Comparison of ENCODE assay signal across 8 mouse cellular contexts in the genomic region with DNA sequence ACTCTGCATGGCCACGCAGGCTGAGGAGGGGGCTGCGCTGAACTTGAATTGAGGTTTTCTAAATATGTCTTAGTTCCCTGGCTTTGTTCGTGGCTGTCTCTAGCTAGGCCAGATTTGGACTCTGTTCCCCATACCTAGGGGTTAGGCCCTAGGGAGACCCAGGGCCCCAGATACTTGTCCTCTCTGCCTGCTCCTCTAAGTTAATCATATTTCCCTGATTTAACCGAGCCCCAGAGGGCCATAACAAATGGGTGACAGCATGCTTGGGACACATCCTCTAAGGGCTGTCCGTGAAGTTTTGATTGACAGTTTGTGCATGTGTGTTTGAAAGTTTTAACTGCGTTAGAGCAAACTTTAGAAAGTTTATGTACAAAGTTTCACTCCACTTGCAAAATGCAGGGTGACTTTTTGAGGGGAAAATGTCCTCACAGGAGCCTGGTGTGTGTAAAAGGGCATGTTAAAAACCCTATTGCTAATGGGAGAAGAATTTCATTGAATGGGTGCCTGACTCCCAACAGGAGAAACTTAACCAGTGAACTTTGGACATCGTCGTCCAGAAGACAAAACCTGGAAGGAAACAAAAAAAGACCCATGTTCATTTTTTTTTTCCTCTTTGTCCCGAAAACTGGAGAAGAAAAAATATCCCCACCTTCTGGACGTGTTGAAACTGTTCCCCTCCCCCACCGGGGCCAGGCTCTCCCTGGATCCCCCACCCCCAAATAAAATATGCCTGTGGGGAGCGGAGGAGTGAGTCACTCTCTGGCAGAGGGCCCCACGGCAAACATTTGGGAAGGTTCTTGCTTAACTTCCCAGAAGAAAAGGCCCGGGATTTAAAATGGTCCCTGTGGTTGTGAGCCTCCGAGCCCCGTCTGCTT. TPM values are rescaled to one million over a fixed set of nuclear protein-coding genes. Genes with fewer than 3 reads are reported as not detected.
DNase-seq lines count a peak whose midpoint lies in the region; ATAC-seq lines count a peak whose summit lies in the region.

No protein-coding gene starts in this region.

- no peaks in the 10 kb centered on the region for H3K36me3 ChIP-seq in intestine, embryonic 15.5 days

- H3K9me3 ChIP-seq in intestine, embryonic 15.5 days: no peaks in the 10 kb centered on the region

- peak overlapping the region; percentile 91 for H3K27ac ChIP-seq in intestine, embryonic 15.5 days

- H3K4me2 ChIP-seq in intestine, embryonic 15.5 days (replicated peaks): peak overlapping the region; percentile 84

- H3K4me3 ChIP-seq in intestine, embryonic 15.5 days (replicated peaks): peak overlapping the region; percentile 89

- intact Hi-C loops in gastrocnemius, postnatal 36 days (cut with DNase I): loop anchor here (5.0 kb wide), 1 partner anchor 50 kb away; no protein-coding TSS in a partner anchor

- H3K4me1 ChIP-seq in intestine, embryonic 15.5 days (replicated peaks): peaks cover 40% of the 10 kb centered on the region

- H3K9ac ChIP-seq in intestine, embryonic 15.5 days: peak overlapping the region; percentile 95

- no peak for ATAC-seq in cerebellum, adult (ENCODE audit: insufficient number of reproducible peaks, low FRiP score, low TSS enrichment)
- peak; percentile 35 for ATAC-seq in intestine, embryonic 15.5 days

- no peaks in the 10 kb centered on the region; the same call in 1 of the 2 replicates for H3K27me3 ChIP-seq in intestine, embryonic 15.5 days (replicated peaks)

- 5% methylated on average over 16 of the region's 16 CpGs for WGBS in intestine, embryonic 15.5 days

- peak; percentile 66 to 76 for DNase-seq in cerebellum, postnatal 10 days
- DNase-seq in adrenal gland, postnatal 14 days: peak; percentile 77
- DNase-seq in gastrocnemius, postnatal 36 days: peak; percentile 48 to 61
- DNase-seq in lung, adult 18-20 months: peak; percentile 83 to 88
- peak; percentile 46 for DNase-seq in right cerebral cortex, postnatal 14 days
- DNase-seq in spleen, postnatal 14 days (ENCODE audit: low spot score in 2 of 2): no peak

RNA-seq across cellular contexts. Expression of a gene that starts 1.1 kb away (rescaled TPM):
- total RNA-seq in adrenal gland, postnatal 14 days (2021): 13.6 and 14.9 TPM in 2 replicates
- total RNA-seq in gastrocnemius, postnatal 36 days (2021): 10 to 100 TPM in 1 of 2 experiments, 1 to 10 TPM in 1; 6.9 to 11.2 TPM
- polyA plus RNA-seq in intestine, embryonic 15.5 days (2015; fragmentation: Nextera tagmentation; extraction: Ambion mirVana): 102 and 104 TPM in 2 replicates

Comparison
In these comparisons a context has a peak if more than half of its experiments do, and no peak if none do; other contexts are left out.
1. DNase-seq: peak in cerebellum, postnatal 10 days (2 of 2), adrenal gland, postnatal 14 days (single experiment), gastrocnemius, postnatal 36 days (2 of 2), lung, adult 18-20 months (2 of 2) and right cerebral cortex, postnatal 14 days (single experiment); none in spleen, postnatal 14 days (0 of 2).